Mouse (Mus musculus) liver, embryonic 11.5 days (tissue): Measurements from ENCODE around the gene Dpm3. TPM values are rescaled to one million over a fixed set of nuclear protein-coding genes. Genes with fewer than 3 reads are reported as not detected.
A peak's percentile ranks its signal among the peaks of the same experiment; 100 is the strongest.

ENCODE experiments used
- ATAC-seq: fragments of 200-750 bp; cut with Nextera tagmentation; replicated peaks from 2 replicates; pipeline ENCODE4 v1.8.0; 2017; ENCODE audit warnings: moderate number of reproducible peaks, mild to moderate bottlenecking, moderate TSS enrichment, moderate library complexity; ENCODE audit not compliant: low FRiP score
- DNase-seq: peaks from one replicate; pipeline ENCODE4 v3.0.0-alpha.2; 2017; ENCODE audit warnings: low spot score
- H3K27ac ChIP-seq: fragments of 300-500 bp; sonication (generic); 2 replicates; pipeline ENCODE4 v1.5.1; 2014; ENCODE audit warnings: mild to moderate bottlenecking, low read depth, low read length, control low read depth
- H3K27me3 ChIP-seq: fragments of 300-500 bp; sonication (generic); replicated peaks from 2 replicates; pipeline ENCODE4 v1.6.1; 2014; ENCODE audit warnings: low read length, mixed read lengths; ENCODE audit not compliant: control insufficient read depth, insufficient read depth
- H3K36me3 ChIP-seq: fragments of 300-500 bp; sonication (generic); 2 replicates; pipeline ENCODE4 v1.6.1; 2014; ENCODE audit warnings: mild to moderate bottlenecking, low read length, moderate library complexity, mixed read lengths; ENCODE audit not compliant: control insufficient read depth, insufficient read depth
- H3K4me1 ChIP-seq: fragments of 300-500 bp; sonication (generic); replicated peaks from 2 replicates; pipeline ENCODE4 v1.6.1; 2014; ENCODE audit warnings: low read length, mixed read lengths; ENCODE audit not compliant: control insufficient read depth, insufficient read depth
- H3K4me2 ChIP-seq: fragments of 300-500 bp; sonication (generic); 2 replicates; pipeline ENCODE4 v1.6.1; 2014; ENCODE audit warnings: mild to moderate bottlenecking, control low read depth, moderate library complexity
- H3K4me3 ChIP-seq: fragments of 300-500 bp; sonication (generic); 2 replicates; pipeline ENCODE4 v1.5.1; 2014; ENCODE audit warnings: low read depth, low read length, control low read depth
- H3K9ac ChIP-seq: fragments of 300-500 bp; sonication (generic); 2 replicates; pipeline ENCODE4 v1.6.1; 2014; ENCODE audit warnings: low read depth, low read length, control low read depth
- H3K9me3 ChIP-seq: fragments of 300-500 bp; sonication (generic); 2 replicates; pipeline ENCODE4 v1.6.1; 2016; ENCODE audit warnings: low read length, inconsistent platforms, mixed read lengths; ENCODE audit not compliant: control insufficient read depth
- WGBS: fragments of 180-500 bp; shearing (Covaris S2); extraction: QIAGEN DNeasy Blood & Tissue Kit; methylation state at CpG from one replicate; pipeline ENCODE4 v1.1.7; 2014; 5-methylcytosine and 5-hydroxymethylcytosine counted together
- polyA plus RNA-seq: library from polyadenylated mRNA; unstranded; fragments of >200 nt; fragmentation: Nextera tagmentation; extraction: Ambion mirVana; gene quantifications from 2 replicates; pipeline ENCODE4 v1.2.1, GENCODE M21; 2014

Dpm3 gene
- polyA plus RNA-seq, 1 experiment from 2014 or later = 118 TPM

DNA sequence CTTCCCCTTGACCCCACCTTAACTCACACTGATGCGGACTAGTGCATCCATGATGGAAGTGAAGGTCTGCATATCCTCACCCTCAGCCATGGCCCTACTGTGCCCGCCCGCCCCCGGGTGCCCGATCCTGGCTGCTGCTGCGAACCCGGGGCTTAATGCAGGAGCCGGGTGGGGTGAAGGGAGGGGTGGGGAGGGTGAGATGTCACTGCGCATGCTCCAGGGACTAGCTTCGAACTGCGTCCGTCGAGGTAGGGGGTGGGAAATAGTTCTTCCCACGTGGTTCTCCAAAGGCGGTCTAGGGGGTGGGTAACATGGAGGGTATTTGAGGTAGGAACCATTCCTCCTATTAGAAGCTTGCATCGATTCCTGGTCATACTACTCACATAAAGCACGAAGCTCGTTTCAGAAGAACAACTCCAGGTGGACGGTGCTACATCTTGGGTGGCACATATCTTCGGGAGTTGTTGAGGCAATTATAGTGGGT lies 13.4 kb upstream of the Dpm3 start, which contains the start of gene Krtcap2:
Gene Krtcap2 (plus strand): TSS at position 279 of the 484 bp plus-strand sequence.
- ATAC-seq (peak; percentile 4; the same call in 1 of the 2 replicates), DNase-seq (no peak)
- peaks cover 34% of the 10 kb centered on the region for H3K4me1 ChIP-seq
- H3K27me3 ChIP-seq = peaks cover 24% of the 10 kb centered on the region
- H3K4me2 ChIP-seq = peak within 1 kb of the TSS; percentile 84
- H3K27ac ChIP-seq = 0 out of 2 replicates have a peak within 1 kb of the TSS, but pooled peaks have one; percentile 6
- H3K36me3 ChIP-seq = no peaks in the 10 kb centered on the region
- 6% methylated on average over 20 of the region's 20 CpGs for WGBS
- H3K9ac ChIP-seq = peak within 1 kb of the TSS; percentile 73
- H3K9me3 ChIP-seq = no peaks in the 10 kb centered on the region
- peak within 1 kb of the TSS; percentile 75 for H3K4me3 ChIP-seq

DNA sequence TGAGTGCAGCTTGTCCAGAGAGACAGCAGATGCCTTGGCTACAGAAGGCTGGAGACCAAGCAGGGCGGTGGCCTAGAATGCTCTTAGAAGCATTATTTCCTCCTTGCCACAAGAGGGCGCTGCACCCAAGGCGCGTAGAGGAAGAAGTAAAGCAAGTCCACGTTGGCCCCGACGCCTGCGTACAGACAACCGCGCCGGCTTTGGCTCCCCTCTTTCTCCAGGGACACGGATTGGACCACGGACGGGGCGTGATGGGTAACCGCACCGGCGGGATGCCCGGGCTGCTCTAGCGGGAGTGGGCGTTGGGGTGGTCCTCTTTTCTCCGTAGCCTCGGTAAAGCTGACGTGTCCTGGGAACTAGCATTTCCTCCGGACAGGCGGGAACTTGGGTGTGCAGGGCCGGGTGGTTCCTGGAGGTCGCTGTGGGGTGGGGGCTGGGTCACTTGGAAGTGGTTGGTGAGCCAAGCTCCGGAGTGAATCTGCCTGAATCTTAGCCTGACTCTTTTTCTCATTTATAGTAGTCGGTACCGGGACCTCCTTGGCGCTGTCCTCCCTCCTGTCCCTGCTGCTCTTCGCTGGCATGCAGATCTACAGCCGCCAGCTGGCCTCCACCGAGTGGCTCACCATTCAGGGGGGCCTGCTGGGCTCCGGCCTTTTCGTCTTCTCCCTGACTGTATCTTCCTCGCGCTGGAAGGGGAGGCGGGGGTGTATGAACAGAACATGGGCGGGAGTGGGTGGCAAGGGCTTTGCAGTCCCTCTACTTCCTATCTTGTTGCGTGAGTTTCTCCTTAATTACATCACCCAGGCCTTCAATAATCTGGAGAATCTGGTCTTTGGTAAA lies 12.7 kb upstream of the Dpm3 start, which contains the start of gene Trim46:
Gene Trim46 (minus strand): TSS at position 49 of the 840 bp plus-strand sequence.
- 0 out of 2 replicates have a peak within 1 kb of the TSS, but pooled peaks have one; percentile 6 for H3K27ac ChIP-seq
- no peaks in the 10 kb centered on the region for H3K9me3 ChIP-seq
- ATAC-seq (peak; percentile 73), DNase-seq (peak; percentile 89)
- no peaks in the 10 kb centered on the region for H3K36me3 ChIP-seq
- peak within 1 kb of the TSS; percentile 84 for H3K4me2 ChIP-seq
- peaks cover 27% of the 10 kb centered on the region for H3K27me3 ChIP-seq
- H3K4me3 ChIP-seq = peak within 1 kb of the TSS; percentile 75
- H3K4me1 ChIP-seq = peaks cover 41% of the 10 kb centered on the region
- H3K9ac ChIP-seq = peak within 1 kb of the TSS; percentile 73
- WGBS = under 1% methylated on average over 42 of the region's 42 CpGs

DNA sequence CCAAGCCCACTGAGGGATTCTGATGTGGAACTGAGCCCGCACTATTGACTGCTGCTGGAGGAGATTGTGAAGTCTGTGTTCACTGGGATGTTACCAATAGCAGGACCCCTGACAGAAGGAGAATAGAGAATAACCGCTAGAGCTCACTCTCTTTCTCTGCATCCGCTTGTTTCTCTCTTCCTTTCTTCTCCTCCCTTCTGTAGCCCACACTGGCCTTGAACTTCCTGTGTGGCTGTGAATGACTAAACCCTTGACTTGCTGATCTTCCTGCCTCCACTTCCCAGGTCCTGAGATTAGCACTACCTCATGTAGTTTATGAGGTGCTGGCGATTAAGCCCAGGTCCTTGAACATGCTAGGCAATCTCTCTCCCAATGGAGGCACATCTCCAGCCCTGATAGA lies 11.7 kb upstream of the Dpm3 start:
- H3K9me3 ChIP-seq = no peaks in the 10 kb centered on the region
- H3K27ac ChIP-seq = no peak overlapping the region
- peaks cover 46% of the 10 kb centered on the region for H3K4me1 ChIP-seq
- 78% methylated on average over 4 of the region's 4 CpGs for WGBS
- H3K9ac ChIP-seq = peak overlapping the region; percentile 34
- H3K4me3 ChIP-seq = peak overlapping the region; percentile 75; the same call in 1 of the 2 replicates
- no peaks in the 10 kb centered on the region for H3K36me3 ChIP-seq
- no peak for ATAC-seq
- peaks cover 30% of the 10 kb centered on the region for H3K27me3 ChIP-seq
- peak overlapping the region; percentile 84 for H3K4me2 ChIP-seq
- DNase-seq = no peak

DNA sequence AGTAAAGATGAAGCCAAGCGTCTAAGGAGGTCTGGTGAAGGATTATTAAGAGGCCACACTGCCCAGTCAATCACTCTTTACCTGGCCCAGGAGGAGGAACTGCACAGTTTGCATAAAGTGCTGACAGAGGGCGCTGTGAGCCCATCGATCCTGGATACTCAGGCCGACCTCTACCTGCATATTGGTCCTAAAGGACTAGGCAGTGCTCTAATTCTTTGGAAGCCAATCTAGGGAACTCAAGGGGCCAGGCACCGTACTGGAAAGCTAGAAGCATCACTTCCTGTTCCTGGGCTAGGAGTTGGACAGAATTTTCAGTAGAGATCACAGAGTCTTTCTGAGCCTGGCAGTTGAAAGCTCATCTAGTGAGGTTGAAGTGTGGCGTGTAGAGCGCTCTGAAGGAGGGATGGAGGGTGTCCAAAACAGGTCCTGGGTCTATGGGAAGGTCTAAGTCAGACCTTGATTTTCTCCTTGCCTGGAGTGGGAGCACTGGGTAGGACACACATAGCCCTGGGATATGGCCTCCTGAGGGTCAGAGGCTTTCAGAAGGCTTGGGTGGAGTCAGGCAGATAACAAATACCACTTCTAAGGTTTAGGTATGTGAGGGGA lies 8.6 kb upstream of the Dpm3 start:
- 17% methylated on average over 7 of the region's 7 CpGs for WGBS
- ATAC-seq (no peak), DNase-seq (no peak)
- H3K4me3 ChIP-seq = no peak overlapping the region
- H3K9me3 ChIP-seq = no peaks in the 10 kb centered on the region
- H3K4me1 ChIP-seq = peaks cover 28% of the 10 kb centered on the region
- H3K27me3 ChIP-seq = peaks cover 8% of the 10 kb centered on the region
- H3K9ac ChIP-seq = no peak overlapping the region
- H3K4me2 ChIP-seq = no peak overlapping the region
- H3K27ac ChIP-seq = no peak overlapping the region
- H3K36me3 ChIP-seq = no peaks in the 10 kb centered on the region

DNA sequence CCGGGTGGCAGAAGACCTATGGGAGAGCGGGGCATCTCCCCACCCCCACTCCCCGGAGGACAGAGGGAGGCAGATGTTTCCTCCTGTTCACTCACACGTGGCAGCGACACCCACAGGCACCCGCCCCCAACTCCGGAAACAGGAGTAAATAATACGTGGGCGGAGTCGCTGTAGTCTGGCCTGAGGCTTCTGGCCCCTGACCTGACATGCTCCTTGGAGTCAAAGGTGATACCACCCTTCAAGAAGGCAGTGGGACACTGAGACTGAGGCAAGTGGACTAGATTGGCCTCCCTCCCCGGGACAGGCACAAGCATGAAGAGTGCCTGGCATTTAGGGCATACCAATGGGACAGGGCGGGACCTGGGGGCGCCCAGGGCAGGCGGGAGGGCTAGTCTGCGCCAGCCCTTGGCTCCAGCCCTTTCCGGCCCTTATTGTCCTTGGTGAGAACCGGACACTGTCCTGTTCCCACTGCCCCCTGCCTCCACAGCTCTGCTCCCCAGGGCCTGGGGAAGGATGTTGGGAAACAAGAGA lies 7.7 kb upstream of the Dpm3 start:
- Histone ChIP-seq H3K27me3 (peaks cover 6% of the 10 kb centered on the region; the same call in 1 of the 2 replicates), H3K9ac (no peak overlapping the region; the same call in 1 of the 2 replicates), H3K4me1 (peaks cover 23% of the 10 kb centered on the region), H3K36me3 (no peaks in the 10 kb centered on the region), H3K4me2 (peak overlapping the region; percentile 48), H3K9me3 (no peaks in the 10 kb centered on the region), H3K4me3 (no peak overlapping the region), H3K27ac (no peak overlapping the region)
- peak; percentile 46; the same call in 1 of the 2 replicates for ATAC-seq
- 8% methylated on average over 17 of the region's 17 CpGs for WGBS
- no peak for DNase-seq

DNA sequence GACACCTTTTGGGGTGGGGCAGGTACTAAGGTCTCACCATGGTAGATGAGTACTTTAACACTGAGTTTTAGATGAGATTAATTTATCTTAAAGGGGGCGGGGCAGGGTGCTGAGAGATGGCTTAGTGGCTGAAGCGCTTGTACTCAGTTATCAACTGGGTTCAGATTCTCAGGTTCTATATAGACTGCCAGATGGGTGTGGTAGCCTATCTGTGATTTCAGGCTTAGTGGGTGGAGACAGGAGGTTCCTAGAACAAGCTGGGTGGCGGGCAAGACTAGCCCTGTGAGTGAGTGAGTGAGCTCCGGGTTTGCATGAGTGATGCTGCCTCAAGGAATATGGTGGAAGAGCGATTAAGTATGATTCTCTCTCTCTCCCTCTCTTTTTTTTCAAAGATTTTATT lies 4.2 kb upstream of the Dpm3 start:
- Histone ChIP-seq H3K36me3 (no peaks in the 10 kb centered on the region), H3K27ac (no peak overlapping the region), H3K4me1 (peaks cover 15% of the 10 kb centered on the region), H3K9ac (no peak overlapping the region), H3K9me3 (no peaks in the 10 kb centered on the region), H3K4me3 (no peak overlapping the region), H3K4me2 (no peak overlapping the region), H3K27me3 (peaks cover 9% of the 10 kb centered on the region; the same call in 1 of the 2 replicates)
- no peak for DNase-seq
- ATAC-seq = 0 out of 2 replicates have a peak, but pooled peaks have one; percentile 35
- 65% methylated on average over 5 of the region's 5 CpGs for WGBS

DNA sequence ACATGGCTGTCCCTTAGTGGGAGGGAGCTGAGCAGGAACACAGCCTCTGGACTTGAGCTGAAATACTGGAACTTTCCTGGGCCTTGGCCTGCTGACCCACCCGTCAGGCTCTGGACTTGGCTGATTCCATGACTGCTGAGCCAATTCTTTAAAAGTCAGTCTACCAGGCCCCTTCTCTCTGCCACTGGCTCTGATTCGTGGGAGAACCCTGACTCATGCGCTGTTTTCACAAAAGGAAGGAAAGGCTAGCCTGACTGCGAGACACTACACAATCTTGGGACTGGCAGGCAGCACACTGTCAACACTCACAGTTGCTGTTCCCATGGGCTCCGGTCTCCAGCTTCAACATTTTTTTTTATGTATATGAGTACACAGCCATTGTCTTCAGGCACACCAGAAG lies 3.0 kb upstream of the Dpm3 start:
- no peak overlapping the region for H3K4me3 ChIP-seq
- H3K4me1 ChIP-seq = peaks cover 8% of the 10 kb centered on the region
- H3K9me3 ChIP-seq = no peaks in the 10 kb centered on the region
- peaks cover 9% of the 10 kb centered on the region; the same call in 1 of the 2 replicates for H3K27me3 ChIP-seq
- DNase-seq = no peak
- WGBS = 65% methylated on average over 5 of the region's 5 CpGs
- H3K27ac ChIP-seq = no peak overlapping the region
- no peaks in the 10 kb centered on the region for H3K36me3 ChIP-seq
- no peak overlapping the region for H3K9ac ChIP-seq
- H3K4me2 ChIP-seq = no peak overlapping the region
- ATAC-seq = no peak

DNA sequence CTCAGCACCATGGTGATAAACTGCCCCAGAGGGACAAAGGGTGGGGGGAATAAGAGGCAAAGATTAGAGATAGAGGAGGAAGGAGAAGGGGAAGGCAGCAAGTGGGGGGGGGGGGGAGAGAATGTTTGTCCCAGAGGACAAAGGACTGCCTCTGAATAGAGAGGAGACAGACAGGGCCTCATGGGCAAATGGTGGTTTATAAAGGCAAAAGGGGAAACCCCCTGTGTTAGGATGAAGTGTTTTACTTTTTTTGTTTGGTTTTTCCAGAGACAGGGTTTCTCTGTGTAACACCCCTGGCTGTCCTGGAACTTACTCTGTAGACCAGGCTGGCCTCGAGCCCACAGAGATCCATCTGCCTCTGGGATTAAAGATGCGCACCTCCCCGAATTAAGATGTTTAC lies 1.1 kb downstream of the Dpm3 start:
- H3K4me2 ChIP-seq = no peak overlapping the region
- H3K9ac ChIP-seq = no peak overlapping the region
- H3K4me1 ChIP-seq = 0 out of 2 replicates have a peak, but pooled peaks cover 3% of the 10 kb centered on the region
- no peaks in the 10 kb centered on the region for H3K36me3 ChIP-seq
- no peak overlapping the region for H3K4me3 ChIP-seq
- ATAC-seq = no peak
- WGBS = 70% methylated on average over 3 of the region's 3 CpGs
- H3K9me3 ChIP-seq = no peaks in the 10 kb centered on the region
- DNase-seq = no peak
- H3K27me3 ChIP-seq = 0 out of 2 replicates have a peak, but pooled peaks cover 3% of the 10 kb centered on the region
- H3K27ac ChIP-seq = no peak overlapping the region
